Mouse (Mus musculus) hindbrain, postnatal 0 days (tissue): ENCODE measurements around the gene Btg1. TPM values are rescaled to one million over a fixed set of nuclear protein-coding genes. Genes with fewer than 3 reads are reported as not detected.

ENCODE experiments used
- ATAC-seq: fragments of 200-750 bp; cut with Nextera tagmentation; 2 replicates; pipeline ENCODE4 v1.8.0; 2017; ENCODE audit warnings: mild to moderate bottlenecking, moderate TSS enrichment, moderate library complexity
- DNase-seq: peaks from one replicate; pipeline ENCODE4 v3.0.0-alpha.2; 2015; ENCODE audit warnings: low spot score
- H3K27ac ChIP-seq: fragments of 300-500 bp; sonication (generic); 2 replicates; pipeline ENCODE4 v1.5.1; 2014; ENCODE audit warnings: mild to moderate bottlenecking
- H3K27me3 ChIP-seq: fragments of 300-500 bp; sonication (generic); 2 replicates; pipeline ENCODE4 v1.6.1; 2014; ENCODE audit warnings: low read length, mixed read lengths; ENCODE audit not compliant: insufficient read depth
- H3K36me3 ChIP-seq: fragments of 300-500 bp; sonication (generic); 2 replicates; pipeline ENCODE4 v1.6.1; 2014; ENCODE audit warnings: low read length, mixed read lengths; ENCODE audit not compliant: insufficient read depth
- H3K4me1 ChIP-seq: fragments of 300-500 bp; sonication (generic); 2 replicates; pipeline ENCODE4 v1.6.1; 2014; ENCODE audit warnings: antibody characterized with exemption, low read length, mixed read lengths; ENCODE audit not compliant: insufficient read depth
- H3K4me2 ChIP-seq: fragments of 300-500 bp; sonication (generic); 2 replicates; pipeline ENCODE4 v1.6.1; 2014; ENCODE audit warnings: low read depth, mild to moderate bottlenecking, low read length, moderate library complexity, mixed read lengths
- H3K4me3 ChIP-seq: fragments of 300-500 bp; sonication (generic); 2 replicates; pipeline ENCODE4 v1.5.1; 2014; ENCODE audit warnings: low read length
- H3K9ac ChIP-seq: fragments of 300-500 bp; sonication (generic); replicated peaks from 2 replicates; pipeline ENCODE4 v1.6.1; 2014; ENCODE audit warnings: mild to moderate bottlenecking, low read length, moderate library complexity, mixed read lengths
- H3K9me3 ChIP-seq: fragments of 300-500 bp; sonication (generic); 2 replicates; pipeline ENCODE4 v1.6.1; 2016; ENCODE audit warnings: low read length, mixed read lengths
- CTCF ChIP-seq: IDR thresholded peaks from 2 replicates; pipeline ENCODE4 v1.5.1; 2016; ENCODE audit warnings: antibody characterized with exemption, control low read depth, low read depth
- WGBS: fragments of 180-500 bp; shearing (Covaris S2); extraction: QIAGEN DNeasy Blood & Tissue Kit; methylation state at CpG from one replicate; pipeline ENCODE4 v1.1.7; 2014; 5-methylcytosine and 5-hydroxymethylcytosine counted together
- polyA plus RNA-seq: library from polyadenylated mRNA; unstranded; fragments of >200 nt; fragmentation: Nextera tagmentation; extraction: Ambion mirVana; gene quantifications from 2 replicates; pipeline ENCODE4 v1.2.1, GENCODE M21; 2015
- total RNA-seq: library from RNA; depleted of rRNA; stranded (reverse); fragments of >200 nt; gene quantifications from 2 replicates; pipeline ENCODE4 v1.2.3, GENCODE M21; 2014

Btg1 gene
- total and polyA plus RNA-seq, 2 experiments from 2014 or later, result 18.9 to 28.6 TPM

DNA sequence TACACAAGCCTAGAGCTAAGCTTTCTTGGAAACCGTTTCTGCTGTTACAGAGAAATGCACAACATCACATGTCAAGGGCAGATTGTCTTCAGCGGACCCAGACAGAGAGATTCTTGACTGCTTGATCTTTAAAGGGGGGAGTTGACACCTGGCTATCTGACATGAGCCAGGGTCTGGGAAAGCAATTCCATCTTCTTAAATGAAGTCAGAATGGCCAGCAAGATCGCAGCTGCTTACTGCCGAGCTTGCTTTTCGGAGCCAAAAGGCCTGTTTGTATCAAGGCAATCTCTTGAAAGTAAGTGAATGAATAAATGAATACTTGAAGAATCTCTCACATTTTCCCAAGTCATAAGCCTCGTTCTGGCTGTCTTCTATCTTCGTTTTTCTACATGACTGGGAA lies 36.6 kb upstream of the Btg1 start:
- Histone ChIP-seq H3K4me3 (no peak overlapping the region), H3K36me3 (no peaks in the 10 kb centered on the region), H3K4me2 (no peak overlapping the region), H3K27me3 (no peaks in the 10 kb centered on the region), H3K9ac (no peak overlapping the region), H3K27ac (no peak overlapping the region), H3K4me1 (no peaks in the 10 kb centered on the region), H3K9me3 (no peaks in the 10 kb centered on the region)
- WGBS, result 75% methylated on average over 7 of the region's 7 CpGs
- ATAC-seq, result no peak
- DNase-seq, result peak; percentile 30
- no peak for TF ChIP-seq CTCF

DNA sequence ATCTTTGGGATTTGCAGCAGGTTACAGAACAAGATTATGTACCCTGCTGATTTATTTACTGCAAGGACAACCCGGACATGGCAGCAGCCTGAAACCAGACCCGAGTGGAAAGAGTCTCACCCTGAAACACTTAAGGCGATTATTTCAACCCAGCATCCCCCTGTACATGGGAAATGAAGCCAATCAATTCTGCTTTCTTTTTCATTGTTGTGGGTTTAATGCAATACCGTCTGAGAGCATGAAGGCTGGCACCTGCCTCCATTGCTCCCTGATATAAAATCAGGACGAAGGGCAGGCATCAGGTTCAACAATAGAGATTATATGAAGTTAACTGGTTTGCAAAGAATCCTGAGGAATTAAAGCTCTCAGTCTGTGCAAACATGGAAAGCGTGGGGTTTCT lies 35.6 kb upstream of the Btg1 start:
- ATAC-seq (no peak), DNase-seq (no peak)
- Histone ChIP-seq H3K9ac (no peak overlapping the region), H3K36me3 (no peaks in the 10 kb centered on the region), H3K4me1 (no peaks in the 10 kb centered on the region), H3K27me3 (no peaks in the 10 kb centered on the region), H3K27ac (no peak overlapping the region), H3K4me2 (no peak overlapping the region), H3K9me3 (no peaks in the 10 kb centered on the region), H3K4me3 (no peak overlapping the region)
- 55% methylated on average over 6 of the region's 6 CpGs for WGBS
- no peak for TF ChIP-seq CTCF

DNA sequence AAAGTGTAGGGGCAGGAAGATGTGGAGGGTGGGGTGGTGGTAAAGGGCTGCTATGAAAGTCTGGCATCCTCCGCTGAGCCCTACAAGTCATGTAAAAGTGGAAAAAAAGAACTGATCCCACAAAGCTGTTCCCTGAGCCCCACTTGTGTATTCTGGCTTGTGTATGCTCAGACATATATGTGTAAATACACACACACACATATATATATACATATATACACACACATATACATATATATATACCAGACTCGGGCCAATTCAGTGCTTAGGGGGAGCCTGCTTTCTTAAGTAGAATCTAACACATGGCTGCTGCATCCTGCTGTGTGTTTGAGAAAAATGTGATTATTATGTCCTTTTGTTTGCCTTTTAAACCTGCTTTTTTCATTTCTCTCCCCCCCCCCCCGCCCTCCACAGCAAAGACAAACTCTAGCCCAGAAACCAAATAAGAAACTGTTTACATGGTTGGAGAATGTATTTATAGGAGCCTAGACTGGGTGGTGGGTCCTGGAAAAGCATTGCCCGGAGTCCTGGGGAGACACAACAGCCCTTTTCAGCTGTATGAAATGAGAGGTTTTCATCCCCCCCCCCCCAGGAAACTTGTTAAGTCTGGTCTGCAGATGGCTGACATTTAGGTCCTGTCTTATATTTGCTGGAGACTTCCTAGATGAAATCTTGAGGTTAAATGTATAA lies 30.5 kb upstream of the Btg1 start:
- H3K9me3 ChIP-seq, result no peaks in the 10 kb centered on the region
- H3K27ac ChIP-seq, result no peak overlapping the region
- DNase-seq (no peak), ATAC-seq (no peak)
- no peak overlapping the region for H3K4me2 ChIP-seq
- WGBS, result 79% methylated on average over 4 of the region's 4 CpGs
- no peak overlapping the region for H3K9ac ChIP-seq
- no peaks in the 10 kb centered on the region for H3K36me3 ChIP-seq
- H3K27me3 ChIP-seq, result no peaks in the 10 kb centered on the region
- TF ChIP-seq CTCF, result no peak
- no peaks in the 10 kb centered on the region for H3K4me1 ChIP-seq
- no peak overlapping the region for H3K4me3 ChIP-seq

DNA sequence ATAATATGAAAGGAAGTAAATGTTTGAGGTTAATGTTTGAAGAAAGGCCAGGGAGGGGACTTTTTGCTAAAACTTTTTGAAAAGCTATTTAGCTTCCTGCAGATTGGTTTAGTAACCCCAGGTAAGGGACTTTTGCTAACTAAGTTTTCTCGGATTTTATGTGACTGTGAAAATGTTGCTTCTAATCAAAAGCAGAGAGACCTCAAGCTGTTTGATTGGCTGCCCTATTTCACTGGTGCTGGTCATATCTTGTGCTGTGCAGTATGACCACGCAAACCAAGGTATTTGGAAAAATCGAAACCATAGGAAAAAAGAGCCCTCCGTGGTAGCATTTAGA lies 30.0 kb upstream of the Btg1 start:
- DNase-seq, result no peak
- Histone ChIP-seq H3K9ac (no peak overlapping the region), H3K27ac (no peak overlapping the region), H3K9me3 (no peaks in the 10 kb centered on the region), H3K4me1 (no peaks in the 10 kb centered on the region), H3K27me3 (no peaks in the 10 kb centered on the region), H3K4me2 (no peak overlapping the region), H3K4me3 (no peak overlapping the region), H3K36me3 (no peaks in the 10 kb centered on the region)
- TF ChIP-seq CTCF, result no peak
- WGBS, result 85% methylated on average over 4 of the region's 4 CpGs
- ATAC-seq, result no peak

DNA sequence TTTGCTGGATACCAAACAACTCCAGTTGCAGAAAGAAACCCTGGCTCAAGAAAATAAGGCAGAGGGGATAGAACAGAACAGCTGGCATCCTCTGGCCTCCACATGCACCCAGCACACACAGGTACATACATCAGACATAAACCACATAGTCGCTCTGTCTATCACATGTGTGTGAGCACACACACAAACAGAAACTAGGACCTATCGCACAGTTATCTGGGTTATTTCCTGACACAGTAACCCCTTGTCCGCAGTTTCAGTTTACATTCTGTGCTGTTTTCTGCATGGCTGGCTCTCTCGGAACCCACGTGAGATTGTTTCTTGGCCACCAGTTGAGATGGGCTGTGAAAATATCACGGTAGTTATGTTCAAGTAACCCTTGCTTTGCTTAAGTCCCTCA lies 28.6 kb upstream of the Btg1 start:
- Histone ChIP-seq H3K27me3 (no peaks in the 10 kb centered on the region), H3K9ac (no peak overlapping the region), H3K27ac (no peak overlapping the region), H3K4me2 (no peak overlapping the region), H3K36me3 (no peaks in the 10 kb centered on the region), H3K4me3 (no peak overlapping the region), H3K4me1 (no peaks in the 10 kb centered on the region), H3K9me3 (no peaks in the 10 kb centered on the region)
- ATAC-seq (no peak), DNase-seq (no peak)
- WGBS, result 77% methylated on average over 6 of the region's 6 CpGs
- TF ChIP-seq CTCF, result no peak

- 92% methylated on average over 5 of the region's 5 CpGs for WGBS
- no peak overlapping the region for H3K4me2 ChIP-seq
Observed at GRCm38 (mm10) chr10:96589781-96590180, 27.0 kb upstream of the Btg1 start.

DNA sequence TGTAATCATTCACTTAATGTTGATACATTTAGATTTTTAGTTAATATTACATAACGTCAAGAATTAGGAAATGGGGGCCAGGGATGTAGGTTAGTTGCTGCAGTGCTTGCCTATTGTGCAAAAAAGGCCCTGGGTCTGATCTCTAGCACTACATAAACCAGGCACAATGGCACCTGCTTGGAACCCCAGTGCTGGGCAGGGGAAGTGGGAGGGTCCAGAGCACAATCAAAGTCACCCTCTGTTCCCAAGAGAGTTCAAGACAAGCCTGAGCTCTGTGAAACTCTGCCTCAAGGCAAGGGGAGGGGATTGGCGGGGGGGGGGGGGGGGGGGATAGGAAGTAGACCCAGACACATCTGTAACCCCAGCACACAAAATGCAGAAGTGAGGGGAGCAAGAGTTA lies 24.7 kb upstream of the Btg1 start:
- Histone ChIP-seq H3K27ac (no peak overlapping the region), H3K9me3 (no peaks in the 10 kb centered on the region), H3K9ac (no peak overlapping the region), H3K27me3 (no peaks in the 10 kb centered on the region), H3K36me3 (no peaks in the 10 kb centered on the region), H3K4me1 (no peaks in the 10 kb centered on the region), H3K4me3 (no peak overlapping the region), H3K4me2 (no peak overlapping the region)
- DNase-seq (no peak), ATAC-seq (no peak)
- no peak for TF ChIP-seq CTCF
- 70% methylated on average over 1 of the region's 2 CpGs for WGBS

More at GRCm38 (mm10) chr10:96589781-96590180, 27.0 kb upstream of the Btg1 start:
- no peak for ATAC-seq
- no peaks in the 10 kb centered on the region for H3K36me3 ChIP-seq
- H3K9me3 ChIP-seq, result no peaks in the 10 kb centered on the region
- H3K27ac ChIP-seq, result no peak overlapping the region
- H3K9ac ChIP-seq, result no peak overlapping the region
- no peak for TF ChIP-seq CTCF
- H3K4me1 ChIP-seq, result no peaks in the 10 kb centered on the region
- H3K27me3 ChIP-seq, result no peaks in the 10 kb centered on the region
- no peak overlapping the region for H3K4me3 ChIP-seq
- no peak for DNase-seq
